Mouse (Mus musculus): ENCODE data around the gene Spns3. TPM values are rescaled to one million over a fixed set of nuclear protein-coding genes. Genes with fewer than 3 reads are reported as not detected.

The Spns3 gene
- polyA plus RNA-seq, 1 experiment from 2014 or later = 0.16 TPM

GRCm38 (mm10) chr11:72487739-72488138, 62.6 kb downstream of the Spns3 start:
- Histone ChIP-seq H3K4me3 (peak overlapping the region; percentile 76), H3K4me1 (replicated peaks) (peaks cover 50% of the 10 kb centered on the region), H3K27me3 (0 out of 2 replicates have a peak, but pooled peaks cover 11% of the 10 kb centered on the region), H3K27ac (peak overlapping the region; percentile 95), H3K36me3 (no peaks in the 10 kb centered on the region), H3K9me3 (no peaks in the 10 kb centered on the region), H3K9ac (peak overlapping the region; percentile 95), H3K4me2 (peak overlapping the region; percentile 76)
- WGBS = 83% methylated on average over 2 of the region's 2 CpGs
- ATAC-seq (ENCODE audit: low FRiP score) = no peak

GRCm38 (mm10) chr11:72487171-72487570, 63.1 kb downstream of the Spns3 start:
- WGBS = 55% methylated on average over 5 of the region's 5 CpGs
- peak overlapping the region; percentile 76 for H3K4me3 ChIP-seq
- peak overlapping the region; percentile 95 for H3K27ac ChIP-seq
- H3K9me3 ChIP-seq = no peaks in the 10 kb centered on the region
- H3K9ac ChIP-seq = peak overlapping the region; percentile 95
- peaks cover 55% of the 10 kb centered on the region for H3K4me1 ChIP-seq (replicated peaks)
- H3K27me3 ChIP-seq = 0 out of 2 replicates have a peak, but pooled peaks cover 11% of the 10 kb centered on the region
- H3K4me2 ChIP-seq = peak overlapping the region; percentile 76
- no peaks in the 10 kb centered on the region for H3K36me3 ChIP-seq
- ATAC-seq (ENCODE audit: low FRiP score) = no peak

GRCm38 (mm10) chr11:72485960-72486359, 64.3 kb downstream of the Spns3 start:
- H3K9me3 ChIP-seq = no peaks in the 10 kb centered on the region
- H3K4me2 ChIP-seq = peak overlapping the region; percentile 8; the same call in 1 of the 2 replicates
- no peak overlapping the region for H3K4me3 ChIP-seq
- ATAC-seq (ENCODE audit: low FRiP score) = no peak
- H3K27me3 ChIP-seq = 0 out of 2 replicates have a peak, but pooled peaks cover 6% of the 10 kb centered on the region
- no peak overlapping the region for H3K9ac ChIP-seq
- H3K27ac ChIP-seq = no peak overlapping the region
- peaks cover 66% of the 10 kb centered on the region for H3K4me1 ChIP-seq (replicated peaks)
- 73% methylated on average over 11 of the region's 11 CpGs for WGBS
- H3K36me3 ChIP-seq = no peaks in the 10 kb centered on the region

- Histone ChIP-seq H3K9ac (no peak overlapping the region), H3K4me3 (no peak overlapping the region)
These were observed 65.1 kb downstream of the Spns3 start for GRCm38 (mm10) chr11:72485157-72485556.

GRCm38 (mm10) chr11:72484549-72484948, 65.8 kb downstream of the Spns3 start:
- H3K27me3 ChIP-seq = 0 out of 2 replicates have a peak, but pooled peaks cover 6% of the 10 kb centered on the region
- no peak overlapping the region for H3K4me3 ChIP-seq
- no peak overlapping the region for H3K9ac ChIP-seq
- 71% methylated on average over 6 of the region's 6 CpGs for WGBS
- H3K4me1 ChIP-seq (replicated peaks) = peaks cover 62% of the 10 kb centered on the region
- no peak overlapping the region for H3K4me2 ChIP-seq
- no peaks in the 10 kb centered on the region for H3K9me3 ChIP-seq
- H3K36me3 ChIP-seq = no peaks in the 10 kb centered on the region
- no peak for ATAC-seq (ENCODE audit: low FRiP score)
- peak overlapping the region; percentile 46; the same call in 1 of the 2 replicates for H3K27ac ChIP-seq

More at GRCm38 (mm10) chr11:72485157-72485556, 65.1 kb downstream of the Spns3 start:
- H3K4me1 ChIP-seq (replicated peaks) = peaks cover 64% of the 10 kb centered on the region
- H3K27ac ChIP-seq = peak overlapping the region; percentile 46; the same call in 1 of the 2 replicates
- WGBS = 39% methylated on average over 5 of the region's 5 CpGs
- H3K4me2 ChIP-seq = no peak overlapping the region
- no peaks in the 10 kb centered on the region for H3K9me3 ChIP-seq
- ATAC-seq (ENCODE audit: low FRiP score) = no peak
- no peaks in the 10 kb centered on the region for H3K36me3 ChIP-seq
- 0 out of 2 replicates have a peak, but pooled peaks cover 6% of the 10 kb centered on the region for H3K27me3 ChIP-seq

- no peak overlapping the region for H3K9ac ChIP-seq
- H3K4me3 ChIP-seq = no peak overlapping the region
- no peaks in the 10 kb centered on the region for H3K36me3 ChIP-seq
- ATAC-seq (ENCODE audit: low FRiP score) = no peak
- H3K27ac ChIP-seq = no peak overlapping the region
- no peaks in the 10 kb centered on the region for H3K27me3 ChIP-seq
- no peaks in the 10 kb centered on the region for H3K9me3 ChIP-seq
- no peak overlapping the region for H3K4me2 ChIP-seq
- peaks cover 63% of the 10 kb centered on the region for H3K4me1 ChIP-seq (replicated peaks)
- WGBS = 88% methylated on average over 4 of the region's 4 CpGs
These were observed 68.4 kb downstream of the Spns3 start for GRCm38 (mm10) chr11:72481952-72482351.

- Histone ChIP-seq H3K4me2 (no peak overlapping the region), H3K9ac (no peak overlapping the region), H3K9me3 (no peaks in the 10 kb centered on the region), H3K27me3 (no peaks in the 10 kb centered on the region), H3K27ac (no peak overlapping the region; the same call in 1 of the 2 replicates), H3K4me3 (no peak overlapping the region), H3K4me1 (replicated peaks) (peaks cover 63% of the 10 kb centered on the region), H3K36me3 (no peaks in the 10 kb centered on the region)
- 83% methylated on average over 5 of the region's 5 CpGs for WGBS
- ATAC-seq (ENCODE audit: low FRiP score) = no peak
These were observed 69.0 kb downstream of the Spns3 start for GRCm38 (mm10) chr11:72481313-72481712.

GRCm38 (mm10) chr11:72479499-72479898, 70.8 kb downstream of the Spns3 start:
- no peaks in the 10 kb centered on the region for H3K27me3 ChIP-seq
- no peak overlapping the region for H3K4me3 ChIP-seq
- no peak overlapping the region for H3K4me2 ChIP-seq
- ATAC-seq (ENCODE audit: low FRiP score) = no peak
- H3K27ac ChIP-seq = no peak overlapping the region
- no peak overlapping the region for H3K9ac ChIP-seq
- H3K36me3 ChIP-seq = no peaks in the 10 kb centered on the region
- 90% methylated on average over 2 of the region's 2 CpGs for WGBS
- H3K9me3 ChIP-seq = no peaks in the 10 kb centered on the region
- peaks cover 61% of the 10 kb centered on the region for H3K4me1 ChIP-seq (replicated peaks)

GRCm38 (mm10) chr11:72478228-72478627, 72.1 kb downstream of the Spns3 start:
- H3K4me2 ChIP-seq = no peak overlapping the region
- peaks cover 12% of the 10 kb centered on the region for H3K36me3 ChIP-seq
- 69% methylated on average over 6 of the region's 6 CpGs for WGBS
- H3K9me3 ChIP-seq = no peaks in the 10 kb centered on the region
- peaks cover 59% of the 10 kb centered on the region for H3K4me1 ChIP-seq (replicated peaks)
- H3K27me3 ChIP-seq = no peaks in the 10 kb centered on the region
- H3K4me3 ChIP-seq = no peak overlapping the region
- no peak overlapping the region; the same call in 1 of the 2 replicates for H3K9ac ChIP-seq
- H3K27ac ChIP-seq = 0 out of 2 replicates have a peak overlapping the region, but pooled peaks have one; percentile 70
- no peak for ATAC-seq (ENCODE audit: low FRiP score)

GRCm38 (mm10) chr11:72477653-72478052, 72.7 kb downstream of the Spns3 start:
- ATAC-seq (ENCODE audit: low FRiP score) = 0 out of 2 replicates have a peak, but pooled peaks have one; percentile 25

GRCm38 (mm10) chr11:72477182-72477581, 73.1 kb downstream of the Spns3 start:
- peaks cover 58% of the 10 kb centered on the region for H3K4me1 ChIP-seq (replicated peaks)
- peaks cover 22% of the 10 kb centered on the region for H3K36me3 ChIP-seq
- no peak overlapping the region for H3K4me2 ChIP-seq
- no peaks in the 10 kb centered on the region for H3K27me3 ChIP-seq
- H3K9me3 ChIP-seq = no peaks in the 10 kb centered on the region
- peak overlapping the region; percentile 49 for H3K9ac ChIP-seq
- H3K27ac ChIP-seq = peak overlapping the region; percentile 70
- no peak overlapping the region for H3K4me3 ChIP-seq
- 26% methylated on average over 5 of the region's 5 CpGs for WGBS
- 0 out of 2 replicates have a peak, but pooled peaks have one; percentile 21 for ATAC-seq (ENCODE audit: low FRiP score)

More at GRCm38 (mm10) chr11:72477653-72478052, 72.7 kb downstream of the Spns3 start:
- peak overlapping the region; percentile 49; the same call in 1 of the 2 replicates for H3K9ac ChIP-seq
- H3K27me3 ChIP-seq = no peaks in the 10 kb centered on the region
- peak overlapping the region; percentile 70 for H3K27ac ChIP-seq
- WGBS = 80% methylated on average over 1 of the region's 1 CpGs
- no peaks in the 10 kb centered on the region for H3K9me3 ChIP-seq
- H3K4me3 ChIP-seq = no peak overlapping the region
- peaks cover 59% of the 10 kb centered on the region for H3K4me1 ChIP-seq (replicated peaks)
- peaks cover 17% of the 10 kb centered on the region for H3K36me3 ChIP-seq
- H3K4me2 ChIP-seq = no peak overlapping the region

GRCm38 (mm10) chr11:72476074-72476625, 74.2 kb downstream of the Spns3 start:
- 73% methylated on average over 7 of the region's 7 CpGs for WGBS
- Histone ChIP-seq H3K4me2 (no peak overlapping the region), H3K4me3 (no peak overlapping the region), H3K9me3 (no peaks in the 10 kb centered on the region), H3K27ac (no peak overlapping the region), H3K27me3 (no peaks in the 10 kb centered on the region), H3K36me3 (peaks cover 25% of the 10 kb centered on the region), H3K9ac (no peak overlapping the region), H3K4me1 (replicated peaks) (peaks cover 50% of the 10 kb centered on the region)
- no peak for ATAC-seq (ENCODE audit: low FRiP score)

- WGBS = 78% methylated on average over 7 of the region's 7 CpGs
- Histone ChIP-seq H3K4me1 (replicated peaks) (peaks cover 49% of the 10 kb centered on the region), H3K4me3 (no peak overlapping the region), H3K9me3 (no peaks in the 10 kb centered on the region), H3K9ac (no peak overlapping the region), H3K36me3 (peaks cover 25% of the 10 kb centered on the region), H3K27me3 (no peaks in the 10 kb centered on the region), H3K4me2 (no peak overlapping the region), H3K27ac (0 out of 2 replicates have a peak overlapping the region, but pooled peaks have one; percentile 35)
- no peak for ATAC-seq (ENCODE audit: low FRiP score)
These were observed 74.9 kb downstream of the Spns3 start for GRCm38 (mm10) chr11:72475408-72475807.
